Mouse (Mus musculus): ENCODE data around the gene Mrpl39. TPM values are rescaled to one million over a fixed set of nuclear protein-coding genes. Genes with fewer than 3 reads are reported as not detected.

The Mrpl39 gene
- polyA plus RNA-seq, 1 experiment from 2014 or later = 54.2 TPM

GRCm38 (mm10) chr16:84769182-84769581 lies 33.6 kb upstream of the Mrpl39 start:
- 59% methylated on average over 4 of the region's 4 CpGs for WGBS
- Histone ChIP-seq H3K27me3 (ENCODE audit: control insufficient read depth, insufficient read depth, low read length) (no peaks in the 10 kb centered on the region), H3K9me3 (ENCODE audit: control insufficient read depth, low read length) (no peaks in the 10 kb centered on the region), H3K9ac (ENCODE audit: low read length) (no peak overlapping the region), H3K27ac (ENCODE audit: low read depth, low read length) (no peak overlapping the region), H3K4me2 (ENCODE audit: low read depth, low read length, severe bottlenecking) (no peak overlapping the region), H3K4me3 (ENCODE audit: low read depth, low read length) (no peak overlapping the region), H3K36me3 (ENCODE audit: control insufficient read depth, insufficient read depth, low read length) (no peaks in the 10 kb centered on the region), H3K4me1 (replicated peaks; ENCODE audit: control insufficient read depth, insufficient read depth, low read length) (peaks cover 2% of the 10 kb centered on the region; the same call in 1 of the 2 replicates)
- DNase-seq (ENCODE audit: low spot score) = no peak
- ATAC-seq (replicated peaks; ENCODE audit: low FRiP score) = no peak

DNA sequence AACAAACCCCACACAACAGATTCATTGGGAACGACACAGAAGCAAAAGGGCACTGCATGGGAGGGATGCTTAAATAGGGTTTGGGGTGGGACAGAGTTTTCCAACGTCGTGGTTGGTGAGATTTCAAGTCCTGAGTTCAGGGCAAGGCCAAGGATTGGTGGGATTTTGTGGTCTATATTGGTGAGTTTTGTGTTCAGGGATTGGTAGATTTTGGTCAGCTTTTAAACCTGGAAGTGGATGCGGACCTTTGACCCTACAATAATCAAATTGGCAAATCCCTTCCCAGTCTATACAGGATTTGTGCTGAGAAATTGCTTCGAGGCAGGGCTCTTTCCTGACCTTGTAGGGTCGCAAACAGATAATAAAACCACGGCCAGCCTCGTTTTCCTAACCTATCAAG lies 32.4 kb upstream of the Mrpl39 start:
- Histone ChIP-seq H3K27me3 (ENCODE audit: control insufficient read depth, insufficient read depth, low read length) (no peaks in the 10 kb centered on the region), H3K9ac (ENCODE audit: low read length) (no peak overlapping the region), H3K36me3 (ENCODE audit: control insufficient read depth, insufficient read depth, low read length) (no peaks in the 10 kb centered on the region), H3K27ac (ENCODE audit: low read depth, low read length) (no peak overlapping the region), H3K9me3 (ENCODE audit: control insufficient read depth, low read length) (no peaks in the 10 kb centered on the region), H3K4me2 (ENCODE audit: low read depth, low read length, severe bottlenecking) (no peak overlapping the region), H3K4me3 (ENCODE audit: low read depth, low read length) (no peak overlapping the region), H3K4me1 (replicated peaks; ENCODE audit: control insufficient read depth, insufficient read depth, low read length) (peaks cover 2% of the 10 kb centered on the region; the same call in 1 of the 2 replicates)
- 87% methylated on average over 8 of the region's 8 CpGs for WGBS
- no peak for ATAC-seq (replicated peaks; ENCODE audit: low FRiP score)
- DNase-seq (ENCODE audit: low spot score) = no peak

DNA sequence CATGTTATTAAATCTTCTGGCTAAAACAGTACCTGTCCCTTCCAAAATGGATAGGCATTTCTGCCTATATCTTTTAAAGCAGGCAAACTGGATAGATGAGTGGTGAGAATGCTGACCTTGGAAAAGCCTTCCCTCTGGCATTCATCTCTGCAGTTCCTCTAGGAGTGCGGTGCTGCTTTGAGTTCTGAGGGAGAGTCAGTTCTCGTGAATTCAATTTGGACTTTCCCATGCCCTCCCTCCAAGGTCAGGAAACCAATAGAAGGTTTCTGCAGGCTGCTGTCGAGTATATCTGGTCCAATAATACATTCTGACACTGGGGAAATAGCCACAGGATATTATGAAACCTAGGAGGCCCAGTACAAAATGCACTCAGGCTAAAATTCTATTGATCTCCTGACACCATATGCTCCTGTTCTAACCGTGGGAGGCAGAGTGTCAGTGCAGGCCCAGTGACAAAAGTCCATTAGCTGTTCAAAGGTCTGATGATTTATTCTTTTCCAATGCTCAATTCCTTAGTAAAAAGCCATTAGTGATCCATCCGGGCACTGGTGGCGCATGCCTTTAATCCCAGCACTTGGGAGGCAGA lies 10.3 kb upstream of the Mrpl39 start:
- Histone ChIP-seq H3K4me2 (ENCODE audit: low read depth, low read length, severe bottlenecking) (no peak overlapping the region), H3K27ac (ENCODE audit: low read depth, low read length) (no peak overlapping the region), H3K27me3 (ENCODE audit: control insufficient read depth, insufficient read depth, low read length) (no peaks in the 10 kb centered on the region), H3K36me3 (ENCODE audit: control insufficient read depth, insufficient read depth, low read length) (no peaks in the 10 kb centered on the region), H3K4me3 (ENCODE audit: low read depth, low read length) (no peak overlapping the region), H3K4me1 (replicated peaks; ENCODE audit: control insufficient read depth, insufficient read depth, low read length) (no peaks in the 10 kb centered on the region), H3K9ac (ENCODE audit: low read length) (no peak overlapping the region), H3K9me3 (ENCODE audit: control insufficient read depth, low read length) (no peaks in the 10 kb centered on the region)
- ATAC-seq (replicated peaks; ENCODE audit: low FRiP score) (no peak), DNase-seq (ENCODE audit: low spot score) (no peak)
- WGBS = 76% methylated on average over 6 of the region's 6 CpGs

GRCm38 (mm10) chr16:84744703-84745490 lies 9.4 kb upstream of the Mrpl39 start:
- no peak for DNase-seq (ENCODE audit: low spot score)
- Histone ChIP-seq H3K9me3 (ENCODE audit: control insufficient read depth, low read length) (no peaks in the 10 kb centered on the region), H3K4me1 (replicated peaks; ENCODE audit: control insufficient read depth, insufficient read depth, low read length) (no peaks in the 10 kb centered on the region), H3K4me2 (ENCODE audit: low read depth, low read length, severe bottlenecking) (no peak overlapping the region), H3K36me3 (ENCODE audit: control insufficient read depth, insufficient read depth, low read length) (no peaks in the 10 kb centered on the region), H3K9ac (ENCODE audit: low read length) (no peak overlapping the region), H3K27ac (ENCODE audit: low read depth, low read length) (no peak overlapping the region), H3K4me3 (ENCODE audit: low read depth, low read length) (no peak overlapping the region), H3K27me3 (ENCODE audit: control insufficient read depth, insufficient read depth, low read length) (no peaks in the 10 kb centered on the region)
- ATAC-seq (replicated peaks; ENCODE audit: low FRiP score) = no peak
- WGBS = 75% methylated on average over 10 of the region's 10 CpGs

DNA sequence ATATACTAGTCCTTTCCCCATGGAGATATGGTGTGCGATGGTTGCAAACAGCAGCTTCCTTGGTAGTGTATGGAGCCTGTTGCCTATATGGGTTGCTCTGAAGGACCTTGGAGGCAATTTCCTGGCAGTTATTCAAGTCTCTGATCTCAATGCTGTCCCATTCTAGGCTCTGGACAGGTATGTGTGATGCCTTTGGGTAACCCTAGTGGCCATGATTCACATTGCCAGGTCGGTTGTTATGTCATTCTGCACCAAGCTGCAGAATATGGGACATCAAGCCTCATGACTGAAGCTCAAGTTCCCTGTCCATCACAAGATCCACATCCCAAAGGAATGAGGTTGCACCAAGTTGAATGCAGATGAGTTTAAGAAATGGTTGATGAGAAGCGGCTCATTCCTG lies 1.8 kb upstream of the Mrpl39 start:
- H3K9me3 ChIP-seq (ENCODE audit: control insufficient read depth, low read length) = no peaks in the 10 kb centered on the region
- no peak overlapping the region for H3K4me3 ChIP-seq (ENCODE audit: low read depth, low read length)
- H3K27me3 ChIP-seq (ENCODE audit: control insufficient read depth, insufficient read depth, low read length) = no peaks in the 10 kb centered on the region
- DNase-seq (ENCODE audit: low spot score) (no peak), ATAC-seq (replicated peaks; ENCODE audit: low FRiP score) (no peak)
- WGBS = 75% methylated on average over 3 of the region's 3 CpGs
- no peak overlapping the region for H3K27ac ChIP-seq (ENCODE audit: low read depth, low read length)
- H3K36me3 ChIP-seq (ENCODE audit: control insufficient read depth, insufficient read depth, low read length) = no peaks in the 10 kb centered on the region
- H3K4me2 ChIP-seq (ENCODE audit: low read depth, low read length, severe bottlenecking) = no peak overlapping the region
- peaks cover 2% of the 10 kb centered on the region; the same call in 1 of the 2 replicates for H3K4me1 ChIP-seq (replicated peaks; ENCODE audit: control insufficient read depth, insufficient read depth, low read length)
- no peak overlapping the region for H3K9ac ChIP-seq (ENCODE audit: low read length)

- H3K4me2 ChIP-seq (ENCODE audit: low read depth, low read length, severe bottlenecking) = peak overlapping the region; percentile 67
- peak overlapping the region; percentile 62 for H3K4me3 ChIP-seq (ENCODE audit: low read depth, low read length)
- peaks cover 2% of the 10 kb centered on the region; the same call in 1 of the 2 replicates for H3K4me1 ChIP-seq (replicated peaks; ENCODE audit: control insufficient read depth, insufficient read depth, low read length)
- H3K36me3 ChIP-seq (ENCODE audit: control insufficient read depth, insufficient read depth, low read length) = no peaks in the 10 kb centered on the region; the same call in 1 of the 2 replicates
- H3K27ac ChIP-seq (ENCODE audit: low read depth, low read length) = no peak overlapping the region
- no peak for DNase-seq (ENCODE audit: low spot score)
- H3K9ac ChIP-seq (ENCODE audit: low read length) = peak overlapping the region; percentile 82
- H3K9me3 ChIP-seq (ENCODE audit: control insufficient read depth, low read length) = no peaks in the 10 kb centered on the region
- WGBS = under 1% methylated on average over 15 of the region's 15 CpGs
- ATAC-seq (replicated peaks; ENCODE audit: low FRiP score) = peak; percentile 42
- H3K27me3 ChIP-seq (ENCODE audit: control insufficient read depth, insufficient read depth, low read length) = no peaks in the 10 kb centered on the region
Observed at GRCm38 (mm10) chr16:84734806-84735165, 756 bp downstream of the Mrpl39 start.

GRCm38 (mm10) chr16:84720670-84721069 lies 14.9 kb downstream of the Mrpl39 start:
- ATAC-seq (replicated peaks; ENCODE audit: low FRiP score) (no peak), DNase-seq (ENCODE audit: low spot score) (no peak)
- H3K9me3 ChIP-seq (ENCODE audit: control insufficient read depth, low read length) = no peaks in the 10 kb centered on the region
- H3K4me3 ChIP-seq (ENCODE audit: low read depth, low read length) = no peak overlapping the region
- peaks cover 4% of the 10 kb centered on the region; the same call in 1 of the 2 replicates for H3K36me3 ChIP-seq (ENCODE audit: control insufficient read depth, insufficient read depth, low read length)
- no peak overlapping the region for H3K4me2 ChIP-seq (ENCODE audit: low read depth, low read length, severe bottlenecking)
- H3K9ac ChIP-seq (ENCODE audit: low read length) = no peak overlapping the region
- 88% methylated on average over 2 of the region's 2 CpGs for WGBS
- H3K4me1 ChIP-seq (replicated peaks; ENCODE audit: control insufficient read depth, insufficient read depth, low read length) = no peaks in the 10 kb centered on the region
- H3K27ac ChIP-seq (ENCODE audit: low read depth, low read length) = no peak overlapping the region
- H3K27me3 ChIP-seq (ENCODE audit: control insufficient read depth, insufficient read depth, low read length) = no peaks in the 10 kb centered on the region

DNA sequence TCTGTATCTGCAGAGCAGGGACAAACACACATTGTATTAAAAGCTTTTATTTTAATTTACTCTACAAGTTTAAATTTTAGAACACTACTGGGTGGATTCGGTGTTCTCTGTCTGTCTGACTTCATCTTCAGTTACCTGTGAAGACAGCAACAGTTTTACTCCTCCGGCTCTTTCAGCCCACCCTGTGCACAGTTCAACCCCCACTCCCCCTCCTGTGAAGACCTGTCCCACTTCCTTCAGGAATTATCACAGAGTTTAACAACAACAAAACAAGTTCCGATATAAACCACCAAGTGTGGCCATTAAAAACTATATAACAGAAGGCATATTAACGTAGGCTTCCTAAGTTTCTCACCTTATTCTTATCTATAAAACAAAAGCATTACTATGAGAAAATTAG lies 17.3 kb downstream of the Mrpl39 start:
- no peak overlapping the region for H3K27ac ChIP-seq (ENCODE audit: low read depth, low read length)
- H3K4me2 ChIP-seq (ENCODE audit: low read depth, low read length, severe bottlenecking) = no peak overlapping the region
- H3K9ac ChIP-seq (ENCODE audit: low read length) = no peak overlapping the region
- no peaks in the 10 kb centered on the region for H3K9me3 ChIP-seq (ENCODE audit: control insufficient read depth, low read length)
- H3K4me3 ChIP-seq (ENCODE audit: low read depth, low read length) = no peak overlapping the region
- no peaks in the 10 kb centered on the region for H3K4me1 ChIP-seq (replicated peaks; ENCODE audit: control insufficient read depth, insufficient read depth, low read length)
- WGBS = 97% methylated on average over 4 of the region's 4 CpGs
- H3K27me3 ChIP-seq (ENCODE audit: control insufficient read depth, insufficient read depth, low read length) = no peaks in the 10 kb centered on the region
- DNase-seq (ENCODE audit: low spot score) = no peak
- ATAC-seq (replicated peaks; ENCODE audit: low FRiP score) = no peak
- H3K36me3 ChIP-seq (ENCODE audit: control insufficient read depth, insufficient read depth, low read length) = peaks cover 4% of the 10 kb centered on the region; the same call in 1 of the 2 replicates

Measured in forebrain, embryonic 11.5 days (tissue).